Mouse (Mus musculus): Measurements from ENCODE around the gene Erich3.
"Not testable (repeated sequence)": the region's sequence is repeated elsewhere in the genome, so short reads cannot be mapped to it uniquely, and the experiment has no call there.

The Erich3 gene

GRCm38 (mm10) chr3:154663545-154663944 lies at the start of gene Erich3:
Erich3 (plus strand) TSS chr3:154663859.
- TF ChIP-seq CTCF (conservative IDR thresholded peaks at IDR 0.05; ENCODE audit: low read length) (no peak), POU5F1 (IDR thresholded peaks at IDR 0.05; ENCODE audit: borderline replicate concordance, low read length) (no peak), NANOG (IDR thresholded peaks at IDR 0.05; ENCODE audit: borderline replicate concordance, low read length) (no peak)
- Histone ChIP-seq H3K27me3 (ENCODE audit: insufficient read depth, low read length) (peaks cover 32% of the 10 kb centered on the region), H3K9me3 (ENCODE audit: low read length) (no peaks in the 10 kb centered on the region), H3K4me1 (replicated peaks; ENCODE audit: low read depth, low read length) (peaks cover 17% of the 10 kb centered on the region), H3K36me3 (ENCODE audit: insufficient read depth, low read length) (no peaks in the 10 kb centered on the region), H3K4me3 (replicated peaks; ENCODE audit: low read length) (peak within 1 kb of the TSS; percentile 69)

- TF ChIP-seq CTCF (conservative IDR thresholded peaks at IDR 0.05; ENCODE audit: low read length) (no peak), NANOG (IDR thresholded peaks at IDR 0.05; ENCODE audit: borderline replicate concordance, low read length) (no peak), POU5F1 (IDR thresholded peaks at IDR 0.05; ENCODE audit: borderline replicate concordance, low read length) (no peak)
- H3K4me3 ChIP-seq (replicated peaks; ENCODE audit: low read length) = no peak overlapping the region
Measured at GRCm38 (mm10) chr3:154614771-154615170, 48.9 kb upstream of the Erich3 start.

GRCm38 (mm10) chr3:154615304-154615703 lies 48.4 kb upstream of the Erich3 start:
- peaks cover 6% of the 10 kb centered on the region for H3K9me3 ChIP-seq (ENCODE audit: low read length)
- H3K4me3 ChIP-seq (replicated peaks; ENCODE audit: low read length) = no peak overlapping the region
- H3K36me3 ChIP-seq (ENCODE audit: insufficient read depth, low read length) = peaks cover 54% of the 10 kb centered on the region
- no peaks in the 10 kb centered on the region for H3K27me3 ChIP-seq (ENCODE audit: insufficient read depth, low read length)
- TF ChIP-seq POU5F1 (IDR thresholded peaks at IDR 0.05; ENCODE audit: borderline replicate concordance, low read length) = no peak
- TF ChIP-seq CTCF (conservative IDR thresholded peaks at IDR 0.05; ENCODE audit: low read length) = no peak
- TF ChIP-seq NANOG (IDR thresholded peaks at IDR 0.05; ENCODE audit: borderline replicate concordance, low read length) = no peak
- H3K4me1 ChIP-seq (replicated peaks; ENCODE audit: low read depth, low read length) = peaks cover 7% of the 10 kb centered on the region; the same call in 1 of the 2 replicates

More at GRCm38 (mm10) chr3:154614771-154615170, 48.9 kb upstream of the Erich3 start:
- peaks cover 6% of the 10 kb centered on the region for H3K9me3 ChIP-seq (ENCODE audit: low read length)
- no peaks in the 10 kb centered on the region for H3K27me3 ChIP-seq (ENCODE audit: insufficient read depth, low read length)
- peaks cover 55% of the 10 kb centered on the region for H3K36me3 ChIP-seq (ENCODE audit: insufficient read depth, low read length)
- H3K4me1 ChIP-seq (replicated peaks; ENCODE audit: low read depth, low read length) = peaks cover 7% of the 10 kb centered on the region; the same call in 1 of the 2 replicates

- no peak for TF ChIP-seq POU5F1 (IDR thresholded peaks at IDR 0.05; ENCODE audit: borderline replicate concordance, low read length)
- TF ChIP-seq CTCF (conservative IDR thresholded peaks at IDR 0.05; ENCODE audit: low read length) = no peak
- no peak for TF ChIP-seq NANOG (IDR thresholded peaks at IDR 0.05; ENCODE audit: borderline replicate concordance, low read length)
- H3K27me3 ChIP-seq (ENCODE audit: insufficient read depth, low read length) = no peaks in the 10 kb centered on the region
- H3K4me1 ChIP-seq (replicated peaks; ENCODE audit: low read depth, low read length) = peaks cover 7% of the 10 kb centered on the region; the same call in 1 of the 2 replicates
- H3K36me3 ChIP-seq (ENCODE audit: insufficient read depth, low read length) = peaks cover 46% of the 10 kb centered on the region
- peaks cover 6% of the 10 kb centered on the region for H3K9me3 ChIP-seq (ENCODE audit: low read length)
- H3K4me3 ChIP-seq (replicated peaks; ENCODE audit: low read length) = no peak overlapping the region
Measured at GRCm38 (mm10) chr3:154616106-154616505, 47.6 kb upstream of the Erich3 start.

GRCm38 (mm10) chr3:154628284-154628683 lies 35.4 kb upstream of the Erich3 start:
- peaks cover 9% of the 10 kb centered on the region; the same call in 1 of the 2 replicates for H3K36me3 ChIP-seq (ENCODE audit: insufficient read depth, low read length)
- no peak overlapping the region for H3K4me3 ChIP-seq (replicated peaks; ENCODE audit: low read length)
- H3K4me1 ChIP-seq (replicated peaks; ENCODE audit: low read depth, low read length) = peaks cover 53% of the 10 kb centered on the region
- H3K27me3 ChIP-seq (ENCODE audit: insufficient read depth, low read length) = no peaks in the 10 kb centered on the region
- no peaks in the 10 kb centered on the region for H3K9me3 ChIP-seq (ENCODE audit: low read length)
- TF ChIP-seq CTCF (conservative IDR thresholded peaks at IDR 0.05; ENCODE audit: low read length) = no peak
- TF ChIP-seq NANOG (IDR thresholded peaks at IDR 0.05; ENCODE audit: borderline replicate concordance, low read length) = no peak
- no peak for TF ChIP-seq POU5F1 (IDR thresholded peaks at IDR 0.05; ENCODE audit: borderline replicate concordance, low read length)

- not testable (repeated sequence) for H3K27me3 ChIP-seq (ENCODE audit: insufficient read depth, low read length); H3K9me3 ChIP-seq (ENCODE audit: low read length); H3K36me3 ChIP-seq (ENCODE audit: insufficient read depth, low read length); H3K4me3 ChIP-seq (replicated peaks; ENCODE audit: low read length)
- H3K4me1 ChIP-seq (replicated peaks; ENCODE audit: low read depth, low read length) = peaks cover 61% of the 10 kb centered on the region
Measured at GRCm38 (mm10) chr3:154631281-154631680, 32.4 kb upstream of the Erich3 start.

- H3K9me3 ChIP-seq (ENCODE audit: low read length) = no peaks in the 10 kb centered on the region
- H3K4me3 ChIP-seq (replicated peaks; ENCODE audit: low read length) = no peak overlapping the region
- TF ChIP-seq CTCF (conservative IDR thresholded peaks at IDR 0.05; ENCODE audit: low read length) (no peak), POU5F1 (IDR thresholded peaks at IDR 0.05; ENCODE audit: borderline replicate concordance, low read length) (no peak), NANOG (IDR thresholded peaks at IDR 0.05; ENCODE audit: borderline replicate concordance, low read length) (no peak)
- H3K36me3 ChIP-seq (ENCODE audit: insufficient read depth, low read length) = no peaks in the 10 kb centered on the region
- H3K27me3 ChIP-seq (ENCODE audit: insufficient read depth, low read length) = no peaks in the 10 kb centered on the region
- H3K4me1 ChIP-seq (replicated peaks; ENCODE audit: low read depth, low read length) = peaks cover 52% of the 10 kb centered on the region
Measured at GRCm38 (mm10) chr3:154633091-154633490, 30.6 kb upstream of the Erich3 start.

- H3K4me3 ChIP-seq (replicated peaks; ENCODE audit: low read length) = 0 out of 2 replicates have a peak overlapping the region, but pooled peaks have one; percentile 35
Measured at GRCm38 (mm10) chr3:154646638-154647442, 16.8 kb upstream of the Erich3 start.

GRCm38 (mm10) chr3:154647443-154647780 lies 16.2 kb upstream of the Erich3 start:
- Histone ChIP-seq H3K4me1 (replicated peaks; ENCODE audit: low read depth, low read length) (peaks cover 5% of the 10 kb centered on the region), H3K4me3 (replicated peaks; ENCODE audit: low read length) (no peak overlapping the region), H3K27me3 (ENCODE audit: insufficient read depth, low read length) (peaks cover 16% of the 10 kb centered on the region), H3K9me3 (ENCODE audit: low read length) (no peaks in the 10 kb centered on the region), H3K36me3 (ENCODE audit: insufficient read depth, low read length) (no peaks in the 10 kb centered on the region)
- TF ChIP-seq CTCF (conservative IDR thresholded peaks at IDR 0.05; ENCODE audit: low read length) (no peak), NANOG (IDR thresholded peaks at IDR 0.05; ENCODE audit: borderline replicate concordance, low read length) (no peak), POU5F1 (IDR thresholded peaks at IDR 0.05; ENCODE audit: borderline replicate concordance, low read length) (no peak)

More at GRCm38 (mm10) chr3:154646638-154647442, 16.8 kb upstream of the Erich3 start:
- Histone ChIP-seq H3K9me3 (ENCODE audit: low read length) (no peaks in the 10 kb centered on the region), H3K27me3 (ENCODE audit: insufficient read depth, low read length) (peaks cover 10% of the 10 kb centered on the region), H3K36me3 (ENCODE audit: insufficient read depth, low read length) (no peaks in the 10 kb centered on the region), H3K4me1 (replicated peaks; ENCODE audit: low read depth, low read length) (peaks cover 5% of the 10 kb centered on the region)
- TF ChIP-seq NANOG (IDR thresholded peaks at IDR 0.05; ENCODE audit: borderline replicate concordance, low read length) = no peak
- peak; percentile 10; the same call in 1 of the 2 replicates for TF ChIP-seq CTCF (conservative IDR thresholded peaks at IDR 0.05; ENCODE audit: low read length)
